Mouse (Mus musculus) CH12.LX (cell line): ENCODE data around the gene Hmgcl. TPM values are rescaled to one million over a fixed set of nuclear protein-coding genes. Genes with fewer than 3 reads are reported as not detected.

Experiments used
- DNase-seq: peaks from one replicate; pipeline ENCODE4 v3.0.0-alpha.2; 2013; ENCODE audit errors: extremely low read depth
- H3K27ac ChIP-seq: 2 replicates; pipeline ENCODE4 v1.5.1; 2012; ENCODE audit warnings: low read depth, mild to moderate bottlenecking, control low read depth, moderate library complexity; ENCODE audit not compliant: insufficient read depth
- H3K27me3 ChIP-seq: replicated peaks from 2 replicates; pipeline ENCODE3; 2012; ENCODE audit warnings: inconsistent platforms
- H3K36me3 ChIP-seq, 2 experiments: replicated peaks in 1 of 2; 2 replicates each; pipeline versions ENCODE3 to v1.6.1; 2012; ENCODE audit warnings: inconsistent platforms in 1 of 2, low read length in 1 of 2, mild to moderate bottlenecking in 1 of 2, mixed read lengths in 1 of 2, moderate library complexity in 1 of 2; ENCODE audit not compliant: control insufficient read depth in 1 of 2, insufficient read depth in 1 of 2
- H3K4me1 ChIP-seq, 2 experiments: 2 replicates each; pipeline ENCODE4 v1.6.1; 2012; ENCODE audit warnings: inconsistent platforms in 1 of 2, moderate library complexity in 1 of 2; ENCODE audit not compliant: insufficient read depth in 2 of 2, control insufficient read depth in 1 of 2
- H3K4me2 ChIP-seq: 2 replicates; pipeline ENCODE4 v1.6.1; 2012; ENCODE audit warnings: low read depth, mild to moderate bottlenecking, control low read depth; ENCODE audit not compliant: poor library complexity, insufficient read depth, severe bottlenecking
- H3K4me3 ChIP-seq, 3 experiments: fragments of 150-350 bp in 1 of 3; sonication (generic) in 1 of 3; replicated peaks in 1 of 3; 2 replicates each; pipeline versions ENCODE3 to v1.5.1; 2011 to 2012; ENCODE audit warnings: low read depth in 2 of 3, low read length in 2 of 3, mild to moderate bottlenecking in 2 of 3, moderate library complexity in 2 of 3, control low read depth in 1 of 3, improper control_type of control experiment in 1 of 3, inconsistent platforms in 1 of 3, mixed read lengths in 1 of 3; ENCODE audit not compliant: poor library complexity in 1 of 3
- H3K79me2 ChIP-seq: replicated peaks from 2 replicates; pipeline ENCODE4 v1.6.1; 2012; ENCODE audit warnings: mild to moderate bottlenecking, moderate library complexity; ENCODE audit not compliant: control insufficient read depth, poor library complexity, insufficient read depth, severe bottlenecking; ENCODE audit errors: extremely low read depth
- H3K9ac ChIP-seq: 2 replicates; pipeline ENCODE4 v1.6.1; 2012; ENCODE audit warnings: low read depth, mild to moderate bottlenecking, control low read depth, moderate library complexity; ENCODE audit not compliant: insufficient read depth
- H3K9me3 ChIP-seq: replicated peaks from 2 replicates; pipeline ENCODE3; 2012; ENCODE audit warnings: low read length, inconsistent platforms, mixed read lengths
- BHLHE40 ChIP-seq: IDR thresholded peaks from 2 replicates; pipeline ENCODE4 v1.6.1; 2011; ENCODE audit warnings: mild to moderate bottlenecking, low read depth, low read length, improper control_type of control experiment
- CHD1 ChIP-seq: IDR thresholded peaks from 2 replicates; pipeline ENCODE4 v1.6.1; 2012; ENCODE audit warnings: low read depth, low read length, improper control_type of control experiment, inconsistent platforms
- CHD2 ChIP-seq: IDR thresholded peaks from 2 replicates; pipeline ENCODE4 v1.6.1; 2011; ENCODE audit warnings: low read length, improper control_type of control experiment
- CTCF ChIP-seq, 2 experiments: IDR thresholded peaks in 1 of 2; conservative IDR thresholded peaks in 1 of 2; 2 replicates each; pipeline ENCODE4 v1.5.1; 2011 to 2012; ENCODE audit warnings: low read depth in 2 of 2, low read length in 2 of 2, improper control_type of control experiment in 1 of 2, inconsistent platforms in 1 of 2, mild to moderate bottlenecking in 1 of 2, moderate library complexity in 1 of 2
- E2F4 ChIP-seq: IDR thresholded peaks from 2 replicates; pipeline ENCODE4 v1.6.1; 2011; ENCODE audit warnings: low read depth, low read length, improper control_type of control experiment; ENCODE audit not compliant: insufficient replicate concordance
- ELF1 ChIP-seq: IDR thresholded peaks from 2 replicates; pipeline ENCODE4 v1.6.1; 2014; ENCODE audit warnings: low read depth, mild to moderate bottlenecking, inconsistent platforms, low read length, improper control_type of control experiment
- ETS1 ChIP-seq: conservative IDR thresholded peaks from 2 replicates; pipeline ENCODE4 v1.6.1; 2012; ENCODE audit warnings: low read depth, mild to moderate bottlenecking, inconsistent platforms, low read length, improper control_type of control experiment, moderate library complexity
- GABPA ChIP-seq: IDR thresholded peaks from 2 replicates; pipeline ENCODE4 v1.6.1; 2012; ENCODE audit warnings: low read depth, low read length, improper control_type of control experiment, inconsistent platforms; ENCODE audit not compliant: insufficient replicate concordance
- HCFC1 ChIP-seq: IDR thresholded peaks from 2 replicates; pipeline ENCODE4 v1.6.1; 2012; ENCODE audit warnings: low read depth, mild to moderate bottlenecking, inconsistent platforms, low read length, improper control_type of control experiment
- IRF4 ChIP-seq: IDR thresholded peaks from 2 replicates; pipeline ENCODE4 v1.6.1; 2014; ENCODE audit warnings: low read depth, mild to moderate bottlenecking, inconsistent platforms, low read length, improper control_type of control experiment
- JUN ChIP-seq: IDR thresholded peaks from 2 replicates; pipeline ENCODE4 v1.6.1; 2011; ENCODE audit warnings: low read depth, mild to moderate bottlenecking, low read length, improper control_type of control experiment, moderate library complexity; ENCODE audit not compliant: insufficient read depth
- KAT2A ChIP-seq: IDR thresholded peaks from 2 replicates; pipeline ENCODE4 v1.6.1; 2012; ENCODE audit warnings: low read length, improper control_type of control experiment, inconsistent platforms; ENCODE audit not compliant: insufficient replicate concordance
- MAX ChIP-seq: IDR thresholded peaks from 2 replicates; pipeline ENCODE4 v1.6.1; 2011; ENCODE audit warnings: low read length, improper control_type of control experiment
- MAZ ChIP-seq: IDR thresholded peaks from 2 replicates; pipeline ENCODE4 v1.6.1; 2012; ENCODE audit warnings: low read depth, mild to moderate bottlenecking, inconsistent platforms, low read length, improper control_type of control experiment, moderate library complexity
- MEF2A ChIP-seq: IDR thresholded peaks from 2 replicates; pipeline ENCODE4 v1.6.1; 2014; ENCODE audit warnings: low read depth, mild to moderate bottlenecking, inconsistent platforms, low read length, improper control_type of control experiment, borderline replicate concordance
- MXI1 ChIP-seq: IDR thresholded peaks from 2 replicates; pipeline ENCODE4 v1.6.1; 2011; ENCODE audit warnings: mild to moderate bottlenecking, low read depth, low read length, improper control_type of control experiment
- MYC ChIP-seq: IDR thresholded peaks from 2 replicates; pipeline ENCODE4 v1.6.1; 2011; ENCODE audit warnings: low read depth, mild to moderate bottlenecking, improper control_type of control experiment, low read length
- NRF1 ChIP-seq: IDR thresholded peaks from 2 replicates; pipeline ENCODE4 v1.6.1; 2014; ENCODE audit warnings: low read depth, mild to moderate bottlenecking, inconsistent platforms, low read length, improper control_type of control experiment, moderate library complexity
- PAX5 ChIP-seq: IDR thresholded peaks from 2 replicates; pipeline ENCODE4 v1.6.1; 2012; ENCODE audit warnings: low read length, inconsistent platforms, mixed read lengths
- POLR2A ChIP-seq: IDR thresholded peaks from 2 replicates; pipeline ENCODE4 v1.6.1; 2011; ENCODE audit warnings: low read depth, mild to moderate bottlenecking, improper control_type of control experiment, low read length
- POLR2AphosphoS2 ChIP-seq: IDR thresholded peaks from 2 replicates; pipeline ENCODE4 v1.6.1; 2011; ENCODE audit warnings: low read depth, low read length, improper control_type of control experiment
- RAD21 ChIP-seq: IDR thresholded peaks from 2 replicates; pipeline ENCODE4 v1.6.1; 2011; ENCODE audit warnings: low read depth, mild to moderate bottlenecking, low read length, improper control_type of control experiment, moderate library complexity
- RCOR1 ChIP-seq: conservative IDR thresholded peaks from 2 replicates; pipeline ENCODE4 v1.6.1; 2012; ENCODE audit warnings: low read depth, mild to moderate bottlenecking, inconsistent platforms, low read length, improper control_type of control experiment
- SMC3 ChIP-seq: IDR thresholded peaks from 2 replicates; pipeline ENCODE4 v1.6.1; 2011; ENCODE audit warnings: low read depth, low read length, improper control_type of control experiment
- TBP ChIP-seq: conservative IDR thresholded peaks from 2 replicates; pipeline ENCODE4 v1.6.1; 2011; ENCODE audit warnings: low read depth, low read length, improper control_type of control experiment
- TCF12 ChIP-seq: IDR thresholded peaks from 2 replicates; pipeline ENCODE4 v1.6.1; 2014; ENCODE audit warnings: low read depth, mild to moderate bottlenecking, inconsistent platforms, low read length, improper control_type of control experiment
- USF1 ChIP-seq: IDR thresholded peaks from 2 replicates; pipeline ENCODE4 v1.6.1; 2014; ENCODE audit warnings: low read depth, mild to moderate bottlenecking, inconsistent platforms, low read length, improper control_type of control experiment
- ZC3H11A ChIP-seq: IDR thresholded peaks from 2 replicates; pipeline ENCODE4 v1.6.1; 2012; ENCODE audit warnings: low read depth, mild to moderate bottlenecking, inconsistent platforms, low read length, improper control_type of control experiment
- ZKSCAN1 ChIP-seq: IDR thresholded peaks from 2 replicates; pipeline ENCODE4 v1.6.1; 2012; ENCODE audit warnings: low read depth, inconsistent platforms, low read length, improper control_type of control experiment, borderline replicate concordance
- ZMIZ1 ChIP-seq: IDR thresholded peaks from 2 replicates; pipeline ENCODE4 v1.6.1; 2012; ENCODE audit warnings: low read depth, mild to moderate bottlenecking, inconsistent platforms, low read length, improper control_type of control experiment
- ZNF384 ChIP-seq: IDR thresholded peaks from 2 replicates; pipeline ENCODE4 v1.6.1; 2012; ENCODE audit warnings: low read depth, low read length, improper control_type of control experiment, inconsistent platforms
- dilution Hi-C: fragments of 300-500 bp; cut with MboI; formaldehyde crosslinking; loops from 2 replicates; pipeline ENCODE4 v1.14.3; 2020; ENCODE audit warnings: low sequenced_read_pairs; ENCODE audit not compliant: extremely low pct_unique_long_range_greater_than_20kb, extremely low pct_ligation_motif_present
- in situ Hi-C: fragments of 300-500 bp; cut with MboI; formaldehyde crosslinking; loops from 3 replicates; pipeline ENCODE4 v1.14.3; 2019; ENCODE audit warnings: low sequenced_read_pairs, low pct_ligation_motif_present, low pct_unique_long_range_greater_than_20kb, mixed read lengths
- polyA plus RNA-seq: library from polyadenylated mRNA; unstranded; fragments of >175 nt; gene quantifications from 2 replicates; pipeline ENCODE4 v1.2.1, GENCODE M21; 2012; ENCODE audit warnings: low read depth; ENCODE audit not compliant: insufficient read length
- total RNA-seq, 2 experiments: library from RNA; depleted of rRNA; stranded (reverse); fragments of 300-350 nt in 1 of 2; fragments of >200 nt in 1 of 2; gene quantifications; 2 replicates each; pipeline ENCODE4 v1.2.3; 2012 to 2014

The Hmgcl gene
- total and polyA plus RNA-seq, 3 experiments: 27.2 to 42.7 (median 39.5) TPM

DNA sequence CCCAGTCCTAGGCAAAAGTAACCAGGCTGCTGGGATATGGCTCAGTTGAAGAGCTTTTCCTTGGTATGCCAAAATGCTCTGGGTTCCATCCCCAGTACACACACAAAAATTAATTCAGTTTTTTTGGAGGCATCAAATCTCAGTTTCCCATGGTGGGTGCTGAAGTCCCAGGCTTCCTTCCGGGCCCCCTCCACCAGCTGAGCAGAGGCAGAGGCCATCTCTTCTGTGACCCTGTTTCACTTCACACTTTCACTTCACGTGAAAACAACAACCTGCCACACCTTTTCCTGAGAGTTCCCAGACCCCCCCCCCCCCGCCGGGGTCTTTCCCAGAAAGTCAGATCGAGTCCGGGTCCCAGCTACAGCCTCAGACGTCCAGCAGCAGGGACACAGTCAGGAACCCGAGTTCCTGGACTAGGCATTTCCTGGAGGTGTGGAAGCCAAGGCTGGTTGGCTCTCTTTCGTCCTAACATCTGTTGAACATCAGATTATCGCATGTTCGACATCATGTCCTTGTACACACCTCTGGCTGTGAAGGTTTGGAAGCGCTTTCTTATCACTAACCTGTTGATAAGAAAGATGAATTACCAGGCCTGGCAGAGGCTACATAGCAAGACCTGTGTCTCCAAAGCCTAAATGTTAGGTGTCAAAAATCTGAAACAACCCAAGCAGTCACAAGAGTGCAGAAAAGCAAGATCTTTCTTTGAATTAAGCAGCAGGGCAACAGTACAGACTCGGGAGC lies 36.8 kb upstream of the Hmgcl start:
- Histone ChIP-seq H3K9ac (no peak overlapping the region), H3K27me3 (no peaks in the 10 kb centered on the region), H3K79me2 (no peaks in the 10 kb centered on the region), H3K4me3 (no peak overlapping the region), H3K9me3 (peaks cover 23% of the 10 kb centered on the region), H3K4me2 (no peak overlapping the region), H3K27ac (no peak overlapping the region), H3K36me3 (peaks cover 4 to 39% of the 10 kb centered on the region in 2 experiments), H3K4me1 (peaks cover 21 to 47% of the 10 kb centered on the region in 2 experiments)
- no peak for DNase-seq
- in situ Hi-C loops (no loop called here), dilution Hi-C loops (no loop called here)
- TF ChIP-seq BHLHE40 (peak; percentile 50), ZMIZ1 (no peak), CTCF (conservative IDR thresholded peaks at IDR 0.05 in 1 of 2, IDR thresholded peaks at IDR 0.05 in 1 of 2; ENCODE audit: low read depth in 2 of 2, low read length in 2 of 2) (no peak)

- Histone ChIP-seq H3K9ac (0 out of 2 replicates have a peak overlapping the region, but pooled peaks have one; percentile 33), H3K4me1 (peaks cover 21 to 54% of the 10 kb centered on the region in 2 experiments), H3K4me3 (peak overlapping the region in 2 of 3 experiments; percentile 3 to 25), H3K9me3 (peaks cover 6% of the 10 kb centered on the region), H3K4me2 (peak overlapping the region; percentile 82), H3K27me3 (no peaks in the 10 kb centered on the region), H3K79me2 (no peaks in the 10 kb centered on the region), H3K27ac (peak overlapping the region; percentile 62), H3K36me3 (peaks cover 2 to 22% of the 10 kb centered on the region in 2 experiments)
- no peak for DNase-seq
- in situ Hi-C loops: no loop called here
- dilution Hi-C loops: no loop called here
- TF ChIP-seq JUN: no peak
- no peak; the same call in 1 of the 2 replicates for TF ChIP-seq ETS1
- no peak for TF ChIP-seq E2F4
- no peak for TF ChIP-seq HCFC1
- no peak for TF ChIP-seq ZKSCAN1
- TF ChIP-seq MAX: no peak
- TF ChIP-seq RAD21: no peak
- TF ChIP-seq TCF12: no peak
- TF ChIP-seq PAX5: no peak
- TF ChIP-seq BHLHE40: peak; percentile 56
- TF ChIP-seq KAT2A: no peak
- no peak for TF ChIP-seq ELF1
- TF ChIP-seq NRF1: no peak
- TF ChIP-seq MXI1: no peak; the same call in 1 of the 2 replicates
- no peak for TF ChIP-seq MAZ
- TF ChIP-seq SMC3: no peak
- TF ChIP-seq ZMIZ1: no peak
- TF ChIP-seq IRF4: peak; percentile 5; the same call in 1 of the 2 replicates
- TF ChIP-seq ZNF384: no peak
- TF ChIP-seq USF1: peak; percentile 63
- TF ChIP-seq TBP: no peak
- no peak for TF ChIP-seq CTCF (conservative IDR thresholded peaks at IDR 0.05 in 1 of 2, IDR thresholded peaks at IDR 0.05 in 1 of 2; ENCODE audit: low read depth in 2 of 2, low read length in 2 of 2)
- no peak for TF ChIP-seq POLR2A
- TF ChIP-seq MYC: no peak
- no peak for TF ChIP-seq RCOR1
- no peak for TF ChIP-seq CHD2
- TF ChIP-seq POLR2AphosphoS2: no peak
- TF ChIP-seq ZC3H11A: no peak
- no peak for TF ChIP-seq GABPA
- TF ChIP-seq CHD1: no peak
- TF ChIP-seq MEF2A: no peak
Measured at GRCm38 (mm10) chr4:135911531-135911930, 34.7 kb upstream of the Hmgcl start.
